ENCODE assay signal across 27 mouse cellular contexts in genomic region chr4:29117025-29117424, GRCm38 (mm10).
DNase-seq lines count a peak whose midpoint lies in the region; ATAC-seq lines count a peak whose summit lies in the region.
"Had no signal": no experiment of that assay in that cellular context is flagged by ENCODE, and none has a peak within 500 bp of the region (broad histone marks: within the 10 kb centered on the region; RNA-seq: fewer than 3 reads in every experiment).

No protein-coding gene starts in this region.

- H3K4me3 ChIP-seq in forebrain, embryonic 15.5 days: no peak overlapping the region
- H3K4me3 ChIP-seq in forebrain, embryonic 10.5 days: no peak overlapping the region
- H3K4me3 ChIP-seq in forebrain, embryonic 16.5 days (replicated peaks; ENCODE audit: low read length): no peak overlapping the region
- H3K4me3 ChIP-seq in hindbrain, embryonic 16.5 days (ENCODE audit: low read length): no peak overlapping the region
- H3K4me3 ChIP-seq: hindbrain, embryonic 10.5 days; hindbrain, embryonic 13.5 days had no signal

- H3K9ac ChIP-seq in forebrain, embryonic 15.5 days (replicated peaks): no peak overlapping the region
- H3K9ac ChIP-seq in forebrain, embryonic 16.5 days (replicated peaks; ENCODE audit: low read depth, low read length): no peak overlapping the region
- no peak overlapping the region for H3K9ac ChIP-seq in hindbrain, embryonic 16.5 days (ENCODE audit: low read depth, low read length)
- H3K9ac ChIP-seq: heart, embryonic 15.5 days; hindbrain, embryonic 13.5 days had no signal

- no peaks in the 10 kb centered on the region for H3K9me3 ChIP-seq in forebrain, embryonic 15.5 days
- H3K9me3 ChIP-seq in forebrain, embryonic 10.5 days: no peaks in the 10 kb centered on the region
- H3K9me3 ChIP-seq in forebrain, embryonic 16.5 days (ENCODE audit: control insufficient read depth, low read length): no peaks in the 10 kb centered on the region
- no peaks in the 10 kb centered on the region for H3K9me3 ChIP-seq in hindbrain, embryonic 16.5 days (ENCODE audit: control insufficient read depth, low read length)
- H3K9me3 ChIP-seq: heart, embryonic 15.5 days; hindbrain, embryonic 10.5 days; hindbrain, embryonic 13.5 days had no signal

- H3K27me3 ChIP-seq in forebrain, embryonic 15.5 days: no peaks in the 10 kb centered on the region
- peaks cover 20% of the 10 kb centered on the region for H3K27me3 ChIP-seq in forebrain, embryonic 10.5 days (ENCODE audit: poor library complexity, severe bottlenecking)
- H3K27me3 ChIP-seq in forebrain, embryonic 16.5 days (replicated peaks; ENCODE audit: control insufficient read depth, insufficient read depth, low read length): no peaks in the 10 kb centered on the region
- no peaks in the 10 kb centered on the region for H3K27me3 ChIP-seq in hindbrain, embryonic 16.5 days (replicated peaks; ENCODE audit: control insufficient read depth, insufficient read depth, low read length)
- H3K27me3 ChIP-seq: CH12.LX; heart, embryonic 15.5 days; hindbrain, embryonic 13.5 days; Patski had no signal

- no peak overlapping the region for H3K27ac ChIP-seq in forebrain, embryonic 15.5 days (replicated peaks)
- no peak overlapping the region for H3K27ac ChIP-seq in forebrain, embryonic 10.5 days
- H3K27ac ChIP-seq in forebrain, embryonic 16.5 days (ENCODE audit: low read length): no peak overlapping the region
- no peak overlapping the region for H3K27ac ChIP-seq in hindbrain, embryonic 16.5 days (ENCODE audit: low read depth, low read length)
- H3K27ac ChIP-seq: hindbrain, embryonic 10.5 days; hindbrain, embryonic 13.5 days; hindbrain, postnatal 0 days had no signal

- no peaks in the 10 kb centered on the region for H3K36me3 ChIP-seq in forebrain, embryonic 15.5 days
- no peaks in the 10 kb centered on the region for H3K36me3 ChIP-seq in forebrain, embryonic 10.5 days (replicated peaks)
- no peaks in the 10 kb centered on the region for H3K36me3 ChIP-seq in forebrain, embryonic 16.5 days (ENCODE audit: control insufficient read depth, insufficient read depth)
- H3K36me3 ChIP-seq in hindbrain, embryonic 16.5 days (ENCODE audit: control insufficient read depth, insufficient read depth, low read length): no peaks in the 10 kb centered on the region
- H3K36me3 ChIP-seq: G1E; heart, embryonic 15.5 days; hindbrain, embryonic 10.5 days; hindbrain, embryonic 13.5 days had no signal

- peaks cover 23% of the 10 kb centered on the region for H3K4me1 ChIP-seq in forebrain, embryonic 15.5 days
- H3K4me1 ChIP-seq in forebrain, embryonic 10.5 days: peaks cover 27% of the 10 kb centered on the region
- H3K4me1 ChIP-seq in forebrain, embryonic 16.5 days (replicated peaks; ENCODE audit: control insufficient read depth, insufficient read depth, low read length): peaks cover 13% of the 10 kb centered on the region
- H3K4me1 ChIP-seq in hindbrain, embryonic 16.5 days (ENCODE audit: control insufficient read depth, insufficient read depth, low read depth, low read length): no peaks in the 10 kb centered on the region; the same call in 1 of the 2 replicates

- DNase-seq in cerebellum, postnatal 25 days: peak; percentile 19 to 37
- DNase-seq in cerebellum, adult 8-10 months: no peak
- no peak for DNase-seq in forebrain, embryonic 10.5 days (ENCODE audit: extremely low spot score, low spot score)
- peak; percentile 16 for DNase-seq in brain, adult 2 months (ENCODE audit: low read depth, low spot score)
- no peak for DNase-seq in spleen, postnatal 10 days (ENCODE audit: low spot score in 2 of 2)
- DNase-seq: adrenal gland, postnatal 10 days; adrenal gland, postnatal 36 days; B cell, adult 2 months; cerebellum, adult 11-12 months; cerebellum, adult 9-10 months; gastrocnemius, postnatal 10 days; gastrocnemius, postnatal 36 days; heart, postnatal 10 days; kidney, adult 2 months had no signal

- 68% methylated on average over 4 of the region's 4 CpGs for WGBS in forebrain, embryonic 15.5 days
- WGBS in forebrain, embryonic 10.5 days: 92% methylated on average over 4 of the region's 4 CpGs
- whole genome bisulfite sequencing in forebrain, embryonic 16.5 days: 55% methylated on average over 4 of the region's 4 CpGs
- 84% methylated on average over 4 of the region's 4 CpGs for WGBS in hindbrain, embryonic 16.5 days

- H3K4me2 ChIP-seq in forebrain, embryonic 15.5 days (replicated peaks): no peak overlapping the region
- H3K4me2 ChIP-seq in forebrain, embryonic 16.5 days (ENCODE audit: low read length): no peak overlapping the region
- no peak overlapping the region for H3K4me2 ChIP-seq in hindbrain, embryonic 16.5 days (ENCODE audit: low read length)
- H3K4me2 ChIP-seq: heart, embryonic 11.5 days; hindbrain, embryonic 13.5 days had no signal

- ATAC-seq in forebrain, embryonic 15.5 days (replicated peaks): peak; percentile 62
- ATAC-seq in forebrain, embryonic 16.5 days: peak; percentile 34; the same call in 1 of the 2 replicates
- no peak for ATAC-seq in hindbrain, embryonic 16.5 days
- ATAC-seq: inflammation-experienced regulatory T-cells, adult 6 months; intestine, embryonic 16.5 days; Patski had no signal

Comparison
In these comparisons a context has a peak if more than half of its experiments do, and no peak if none do; other contexts are left out.
1. DNase-seq: peak in cerebellum, postnatal 25 days (2 of 2) and brain, adult 2 months (single experiment); none in cerebellum, adult 8-10 months (single experiment), forebrain, embryonic 10.5 days (single experiment) and spleen, postnatal 10 days (0 of 2).